Mouse (Mus musculus) heart, embryonic 14.5 days (tissue): ENCODE results near the gene Cipc. TPM values are rescaled to one million over a fixed set of nuclear protein-coding genes. Genes with fewer than 3 reads are reported as not detected.

ENCODE experiments used
- ATAC-seq: fragments of 200-750 bp; cut with Nextera tagmentation; 2 replicates; pipeline ENCODE4 v1.8.0; 2017; ENCODE audit warnings: low read depth, moderate TSS enrichment; ENCODE audit not compliant: insufficient number of reproducible peaks, insufficient read depth, low FRiP score
- H3K27ac ChIP-seq, 2 experiments: fragments of 200-500 bp in 1 of 2; fragments of 300-500 bp in 1 of 2; sonication (generic) in 1 of 2; replicated peaks in 1 of 2; 2 replicates each; pipeline ENCODE4 v1.5.1; 2012 to 2014; ENCODE audit warnings: low read depth in 2 of 2, low read length in 2 of 2, control low read depth in 1 of 2, mild to moderate bottlenecking in 1 of 2, mixed read lengths in 1 of 2; ENCODE audit not compliant: control insufficient read depth in 1 of 2, insufficient read depth in 1 of 2
- H3K27me3 ChIP-seq: fragments of 300-500 bp; sonication (generic); 2 replicates; pipeline ENCODE4 v1.6.1; 2014; ENCODE audit warnings: mild to moderate bottlenecking, low read length, control low read depth; ENCODE audit not compliant: control insufficient read depth, insufficient read depth
- H3K36me3 ChIP-seq: fragments of 300-500 bp; sonication (generic); 2 replicates; pipeline ENCODE4 v1.6.1; 2014; ENCODE audit warnings: mild to moderate bottlenecking, control low read depth, low read length, mixed read lengths; ENCODE audit not compliant: control insufficient read depth, insufficient read depth
- H3K4me1 ChIP-seq, 2 experiments: fragments of 200-500 bp in 1 of 2; fragments of 300-500 bp in 1 of 2; sonication (generic) in 1 of 2; 2 replicates each; pipeline ENCODE4 v1.6.1; 2012 to 2014; ENCODE audit warnings: low read length in 2 of 2, control low read depth in 1 of 2, mixed read lengths in 1 of 2; ENCODE audit not compliant: control insufficient read depth in 2 of 2, insufficient read depth in 2 of 2
- H3K4me2 ChIP-seq: fragments of 300-500 bp; sonication (generic); 2 replicates; pipeline ENCODE4 v1.6.1; 2014; ENCODE audit warnings: mild to moderate bottlenecking, low read length
- H3K4me3 ChIP-seq, 2 experiments: fragments of 200-500 bp in 1 of 2; fragments of 300-500 bp in 1 of 2; sonication (generic) in 1 of 2; 2 replicates each; pipeline ENCODE4 v1.5.1; 2012 to 2014; ENCODE audit warnings: low read length in 2 of 2, mild to moderate bottlenecking in 2 of 2, control low read depth in 1 of 2, low read depth in 1 of 2, moderate library complexity in 1 of 2; ENCODE audit not compliant: control insufficient read depth in 1 of 2, insufficient read depth in 1 of 2
- H3K9ac ChIP-seq: fragments of 300-500 bp; sonication (generic); 2 replicates; pipeline ENCODE4 v1.6.1; 2014; ENCODE audit warnings: mild to moderate bottlenecking, low read length
- H3K9me3 ChIP-seq: fragments of 300-500 bp; sonication (generic); 2 replicates; pipeline ENCODE4 v1.6.1; 2016; ENCODE audit warnings: low read length, control low read depth; ENCODE audit not compliant: control insufficient read depth
- WGBS: fragments of 180-500 bp; shearing (Covaris S2); extraction: QIAGEN DNeasy Blood & Tissue Kit; methylation state at CpG from one replicate; pipeline ENCODE4 v1.1.7; 2014; 5-methylcytosine and 5-hydroxymethylcytosine counted together
- polyA plus RNA-seq: library from polyadenylated mRNA; unstranded; fragments of >200 nt; fragmentation: Nextera tagmentation; extraction: Ambion mirVana; gene quantifications from 2 replicates; pipeline ENCODE4 v1.2.1, GENCODE M21; 2014

The Cipc gene
- polyA plus RNA-seq, 1 experiment from 2014 or later, result 26.6 TPM

GRCm38 (mm10) chr12:86998699-86999098 lies 51.9 kb downstream of the Cipc start:
- WGBS, result 86% methylated on average over 4 of the region's 4 CpGs
- no peaks in the 10 kb centered on the region for H3K9me3 ChIP-seq
- no peak overlapping the region for H3K4me2 ChIP-seq
- H3K9ac ChIP-seq, result no peak overlapping the region
- no peaks in the 10 kb centered on the region for H3K36me3 ChIP-seq
- H3K27ac ChIP-seq, result peak overlapping the region in 1 of 2 experiments; percentile 49; a peak in 1 of 4 replicates
- ATAC-seq, result no peak
- H3K4me1 ChIP-seq, result peaks cover 4 to 13% of the 10 kb centered on the region in 2 experiments; a peak in 3 of 4 replicates
- no peak overlapping the region for H3K4me3 ChIP-seq
- peaks cover 7% of the 10 kb centered on the region for H3K27me3 ChIP-seq

DNA sequence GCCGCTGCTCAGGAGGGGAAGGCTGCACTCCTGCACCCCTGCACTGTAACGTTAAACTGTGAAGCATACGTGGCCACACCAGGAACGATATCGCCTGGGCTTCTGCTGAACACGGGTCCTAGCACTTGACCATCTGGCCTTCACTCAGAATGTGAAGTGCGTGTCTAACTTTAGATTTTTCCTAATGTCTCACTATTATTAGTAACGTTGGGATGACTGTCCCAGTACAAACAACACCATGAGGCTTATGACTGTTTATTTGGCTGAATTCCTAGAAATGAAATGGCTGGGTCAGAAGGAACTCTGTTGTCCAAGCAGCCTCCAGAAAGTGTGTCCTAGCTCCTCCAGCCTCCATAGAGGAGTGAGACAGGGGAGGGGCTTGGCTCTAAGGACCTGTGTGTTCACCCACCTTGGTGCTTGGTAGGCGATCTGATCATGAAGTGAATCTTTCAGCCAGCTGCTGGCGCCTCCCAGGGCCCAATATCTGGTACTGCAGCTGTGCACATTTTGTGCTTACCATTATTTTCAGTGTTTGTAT lies 52.5 kb downstream of the Cipc start:
- no peak overlapping the region for H3K9ac ChIP-seq
- H3K4me3 ChIP-seq, result no peak overlapping the region
- peaks cover 4 to 13% of the 10 kb centered on the region in 2 experiments; a peak in 3 of 4 replicates for H3K4me1 ChIP-seq
- H3K27me3 ChIP-seq, result peaks cover 5% of the 10 kb centered on the region; the same call in 1 of the 2 replicates
- ATAC-seq, result peak; percentile 48; the same call in 1 of the 2 replicates
- no peaks in the 10 kb centered on the region for H3K36me3 ChIP-seq
- H3K27ac ChIP-seq, result peak overlapping the region; percentile 32 to 72; a peak in 3 of 4 replicates
- no peak overlapping the region; the same call in 1 of the 2 replicates for H3K4me2 ChIP-seq
- H3K9me3 ChIP-seq, result no peaks in the 10 kb centered on the region
- WGBS, result 38% methylated on average over 10 of the region's 10 CpGs

- Histone ChIP-seq H3K36me3 (no peaks in the 10 kb centered on the region), H3K27me3 (peaks cover 5% of the 10 kb centered on the region; the same call in 1 of the 2 replicates), H3K9ac (no peak overlapping the region), H3K4me3 (no peak overlapping the region), H3K27ac (peak overlapping the region in 1 of 2 experiments; percentile 72; a peak in 1 of 4 replicates), H3K4me2 (peak overlapping the region; percentile 9; the same call in 1 of the 2 replicates), H3K4me1 (peaks cover 4 to 13% of the 10 kb centered on the region in 2 experiments; a peak in 3 of 4 replicates), H3K9me3 (no peaks in the 10 kb centered on the region)
- 39% methylated on average over 5 of the region's 5 CpGs for WGBS
- ATAC-seq, result no peak
Observed at GRCm38 (mm10) chr12:87000151-87000839, 53.5 kb downstream of the Cipc start.

- Histone ChIP-seq H3K4me1 (peaks cover 4 to 13% of the 10 kb centered on the region in 2 experiments; a peak in 3 of 4 replicates), H3K27me3 (peaks cover 5% of the 10 kb centered on the region; the same call in 1 of the 2 replicates), H3K27ac (no peak overlapping the region), H3K4me3 (no peak overlapping the region), H3K36me3 (no peaks in the 10 kb centered on the region), H3K9ac (no peak overlapping the region), H3K4me2 (no peak overlapping the region), H3K9me3 (no peaks in the 10 kb centered on the region)
- no peak for ATAC-seq
- 46% methylated on average over 6 of the region's 6 CpGs for WGBS
Observed at GRCm38 (mm10) chr12:87000840-87001176, 54.0 kb downstream of the Cipc start.

- H3K9me3 ChIP-seq, result no peaks in the 10 kb centered on the region
- no peak overlapping the region for H3K9ac ChIP-seq
- H3K27ac ChIP-seq, result no peak overlapping the region
- no peak for ATAC-seq
- no peak overlapping the region for H3K4me2 ChIP-seq
- H3K4me1 ChIP-seq, result peaks cover 4 to 13% of the 10 kb centered on the region in 2 experiments; a peak in 3 of 4 replicates
- peaks cover 6% of the 10 kb centered on the region; the same call in 1 of the 2 replicates for H3K27me3 ChIP-seq
- 51% methylated on average over 7 of the region's 7 CpGs for WGBS
- H3K4me3 ChIP-seq, result no peak overlapping the region
- no peaks in the 10 kb centered on the region for H3K36me3 ChIP-seq
Observed at GRCm38 (mm10) chr12:87002209-87002608, 55.4 kb downstream of the Cipc start.

- H3K4me3 ChIP-seq, result no peak overlapping the region
- no peak overlapping the region for H3K4me2 ChIP-seq
- 68% methylated on average over 7 of the region's 7 CpGs for WGBS
- H3K27ac ChIP-seq, result no peak overlapping the region
- no peak overlapping the region for H3K9ac ChIP-seq
- ATAC-seq, result no peak
- peaks cover 4 to 13% of the 10 kb centered on the region in 2 experiments; a peak in 3 of 4 replicates for H3K4me1 ChIP-seq
- no peaks in the 10 kb centered on the region for H3K9me3 ChIP-seq
- peaks cover 8% of the 10 kb centered on the region; the same call in 1 of the 2 replicates for H3K27me3 ChIP-seq
- no peaks in the 10 kb centered on the region for H3K36me3 ChIP-seq
Observed at GRCm38 (mm10) chr12:87002815-87003214, 56.0 kb downstream of the Cipc start.

- Histone ChIP-seq H3K36me3 (no peaks in the 10 kb centered on the region), H3K27me3 (peaks cover 8% of the 10 kb centered on the region; the same call in 1 of the 2 replicates), H3K27ac (no peak overlapping the region), H3K9ac (no peak overlapping the region), H3K4me2 (no peak overlapping the region), H3K9me3 (no peaks in the 10 kb centered on the region), H3K4me1 (peaks cover 4 to 13% of the 10 kb centered on the region in 2 experiments; a peak in 3 of 4 replicates), H3K4me3 (no peak overlapping the region)
- ATAC-seq, result no peak
- WGBS, result 46% methylated on average over 3 of the region's 3 CpGs
Observed at GRCm38 (mm10) chr12:87003606-87004005, 56.8 kb downstream of the Cipc start.
